Mouse (Mus musculus) lung, postnatal 14 days (tissue): ENCODE results near the gene Stmn1.

Experiments
- DNase-seq: peaks from one replicate; pipeline ENCODE4 v3.0.0; 2021

Stmn1 gene

GRCm38 (mm10) chr4:134468215-134468575, at the start of gene Stmn1:
Gene Stmn1 (plus strand): TSS chr4:134468320.
- peak; percentile 95 for DNase-seq

GRCm38 (mm10) chr4:134421971-134422370, 46.1 kb upstream of the Stmn1 start:
- DNase-seq, result no peak

- no peak for DNase-seq
Measured at GRCm38 (mm10) chr4:134423949-134424348, 44.2 kb upstream of the Stmn1 start.

- no peak for DNase-seq
Measured at GRCm38 (mm10) chr4:134425088-134425487, 43.0 kb upstream of the Stmn1 start.

GRCm38 (mm10) chr4:134430381-134431004, 37.6 kb upstream of the Stmn1 start:
- DNase-seq, result peak; percentile 44

- no peak for DNase-seq
Measured at GRCm38 (mm10) chr4:134432686-134433360, 35.3 kb upstream of the Stmn1 start.

- no peak for DNase-seq
Measured at GRCm38 (mm10) chr4:134436185-134436584, 31.9 kb upstream of the Stmn1 start.

- DNase-seq, result no peak
Measured at GRCm38 (mm10) chr4:134436659-134437058, 31.5 kb upstream of the Stmn1 start.

GRCm38 (mm10) chr4:134439119-134439518, 29.0 kb upstream of the Stmn1 start:
- no peak for DNase-seq

- no peak for DNase-seq
Measured at GRCm38 (mm10) chr4:134439919-134440318, 28.2 kb upstream of the Stmn1 start.

GRCm38 (mm10) chr4:134442216-134442615, 25.9 kb upstream of the Stmn1 start:
- DNase-seq, result no peak

GRCm38 (mm10) chr4:134443589-134443988, 24.5 kb upstream of the Stmn1 start:
- peak; percentile 47 for DNase-seq

- no peak for DNase-seq
Measured at GRCm38 (mm10) chr4:134444949-134445348, 23.2 kb upstream of the Stmn1 start.

GRCm38 (mm10) chr4:134445489-134445888, 22.6 kb upstream of the Stmn1 start:
- no peak for DNase-seq

GRCm38 (mm10) chr4:134447966-134448365, 20.2 kb upstream of the Stmn1 start:
- DNase-seq, result no peak

- DNase-seq, result no peak
Measured at GRCm38 (mm10) chr4:134449595-134450391, 18.3 kb upstream of the Stmn1 start.

- DNase-seq, result peak; percentile 39
Measured at GRCm38 (mm10) chr4:134450392-134451195, 17.5 kb upstream of the Stmn1 start.

GRCm38 (mm10) chr4:134451484-134451883, 16.6 kb upstream of the Stmn1 start:
- no peak for DNase-seq

GRCm38 (mm10) chr4:134453619-134454400, 14.3 kb upstream of the Stmn1 start:
- DNase-seq, result no peak

GRCm38 (mm10) chr4:134455310-134455709, 12.8 kb upstream of the Stmn1 start:
- DNase-seq, result peak; percentile 49

- no peak for DNase-seq
Measured at GRCm38 (mm10) chr4:134457130-134457825, 10.8 kb upstream of the Stmn1 start.

- DNase-seq, result no peak
Measured at GRCm38 (mm10) chr4:134458856-134459255, 9.3 kb upstream of the Stmn1 start.
